Mouse (Mus musculus): ENCODE data around the gene Gfod1.
A peak's percentile ranks its signal among the peaks of the same experiment; 100 is the strongest.

The Gfod1 gene

DNA sequence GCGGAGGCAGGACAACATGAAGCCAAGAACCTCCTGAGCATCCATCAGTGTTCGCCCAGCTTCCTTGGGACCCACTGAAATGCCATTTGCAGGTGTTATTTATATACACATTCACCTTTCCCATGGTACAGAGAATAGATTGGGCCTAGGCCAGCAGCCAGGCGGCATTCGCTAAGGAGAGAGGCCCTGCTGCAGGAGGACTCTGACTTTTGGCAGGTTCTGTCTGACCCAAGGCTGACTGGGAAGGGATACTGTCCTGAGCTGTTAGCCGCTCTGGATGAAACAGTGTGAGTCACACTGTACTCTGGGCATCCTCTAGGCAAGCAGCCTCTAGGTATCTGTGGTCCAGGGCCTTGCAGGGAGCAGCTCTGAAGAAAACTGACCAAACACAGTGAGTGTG lies 6.4 kb downstream of the Gfod1 start:
- no peak for DNase-seq

GRCm38 (mm10) chr13:43296140-43296805 lies 7.7 kb downstream of the Gfod1 start:
- DNase-seq = no peak

DNA sequence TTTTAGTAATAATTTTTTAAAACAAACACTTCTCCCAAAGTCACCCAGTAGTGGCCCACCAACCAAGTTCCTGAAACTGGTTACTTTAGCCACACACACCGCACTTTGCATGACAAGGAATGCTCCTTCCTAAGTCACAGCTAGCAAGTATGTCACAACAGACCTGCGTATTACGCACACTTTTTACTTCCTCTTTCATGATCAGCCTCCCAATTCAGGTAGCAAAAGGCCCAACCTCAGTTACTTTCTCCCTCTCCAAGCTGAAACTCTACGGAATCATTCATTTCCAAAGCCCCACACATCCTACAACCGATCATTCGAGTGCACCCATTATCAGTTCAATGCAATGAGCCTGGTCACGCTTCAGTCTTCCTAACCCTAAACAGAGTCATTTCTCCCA lies 8.3 kb downstream of the Gfod1 start:
- no peak for DNase-seq

DNA sequence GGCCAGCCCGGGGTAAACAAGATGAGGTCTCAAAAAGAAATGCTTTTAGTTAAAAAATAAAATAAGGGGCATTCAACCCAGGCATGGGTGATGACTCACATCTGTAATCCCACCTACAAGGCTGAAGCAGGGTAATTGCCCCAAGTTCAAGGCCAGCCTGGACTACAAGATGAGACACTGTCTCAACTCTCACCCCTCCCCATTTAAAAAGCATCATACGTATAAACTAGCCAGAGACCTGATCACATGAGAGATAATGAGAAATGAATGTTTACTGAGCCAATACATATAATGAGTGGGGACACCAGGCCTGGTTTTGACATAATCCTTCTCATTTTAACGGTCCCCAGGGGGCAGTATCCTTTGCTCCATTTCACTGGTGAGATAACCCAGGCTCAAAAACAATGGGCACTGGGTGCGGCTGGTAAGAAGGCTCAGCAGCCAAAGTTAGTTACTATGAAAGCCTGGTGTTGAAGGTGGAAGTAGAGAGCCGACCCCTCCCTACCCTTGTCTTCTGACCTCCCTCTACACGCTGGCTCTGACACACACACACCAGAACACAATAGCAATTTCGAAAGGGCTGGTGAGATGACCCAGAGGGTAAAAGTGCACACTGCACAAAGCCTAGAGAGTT lies 8.9 kb downstream of the Gfod1 start:
- no peak for DNase-seq

DNA sequence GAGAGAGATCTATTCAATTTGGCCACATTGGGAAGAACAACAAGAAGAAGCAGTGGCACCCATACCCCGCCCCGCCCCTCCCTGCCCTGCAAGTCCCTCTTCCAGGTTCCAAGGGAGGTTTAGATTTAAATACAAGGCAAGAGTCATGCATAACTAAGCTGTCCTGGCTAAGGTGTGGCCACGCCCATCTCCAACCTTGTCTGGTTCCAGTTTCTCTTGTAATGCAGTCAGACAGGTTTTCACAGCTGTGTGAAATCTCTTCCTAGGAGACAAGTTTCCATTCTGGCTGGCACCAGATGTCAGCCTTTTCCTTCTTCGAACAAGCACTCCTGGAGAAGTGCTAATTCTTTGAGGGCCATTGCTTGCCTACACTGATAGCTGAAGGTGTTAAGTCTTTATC lies 11.1 kb downstream of the Gfod1 start:
- peak; percentile 21 to 54 for DNase-seq

DNA sequence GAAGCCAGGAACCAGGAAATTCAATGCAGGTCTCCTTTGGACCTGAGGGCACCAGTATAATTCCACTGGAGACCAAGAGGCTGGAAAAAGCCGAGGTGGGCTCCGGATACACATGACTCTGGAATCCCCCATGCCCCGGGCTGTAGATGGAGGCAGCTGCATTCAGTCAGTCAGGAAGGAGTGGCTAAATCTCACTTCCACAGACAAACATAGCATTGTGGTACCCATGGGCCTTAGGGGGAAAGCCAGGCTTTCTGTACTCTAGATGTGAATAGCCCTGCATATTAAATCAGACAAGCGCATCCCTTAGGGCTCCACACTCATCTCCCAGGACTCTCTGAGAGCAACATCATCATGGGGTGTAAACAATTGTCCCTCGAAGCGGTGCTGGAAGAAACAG lies 14.9 kb downstream of the Gfod1 start:
- no peak for DNase-seq

GRCm38 (mm10) chr13:43288444-43288843 lies 15.5 kb downstream of the Gfod1 start:
- no peak for DNase-seq

- DNase-seq = no peak
Measured at GRCm38 (mm10) chr13:43288026-43288425, 15.9 kb downstream of the Gfod1 start.

DNA sequence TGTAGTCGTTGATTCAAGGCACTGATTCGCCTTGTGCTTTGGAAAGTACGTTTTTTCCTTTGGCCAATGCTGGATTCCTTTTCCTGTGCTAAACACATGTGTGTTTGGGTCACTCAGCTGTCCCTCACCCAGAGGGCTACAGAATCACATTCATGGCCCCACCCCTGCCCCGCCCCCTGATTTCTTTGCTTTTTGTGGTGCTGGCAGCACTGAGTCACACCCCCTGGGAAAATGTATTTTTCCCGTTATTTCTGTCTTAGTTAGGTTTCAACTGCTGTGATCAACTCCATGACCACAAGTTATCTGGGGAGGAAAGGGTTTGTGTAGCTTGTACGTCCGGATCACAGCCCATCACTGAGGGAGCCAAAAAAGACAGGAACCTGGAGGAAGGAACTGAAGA lies 17.1 kb downstream of the Gfod1 start:
- no peak for DNase-seq

DNA sequence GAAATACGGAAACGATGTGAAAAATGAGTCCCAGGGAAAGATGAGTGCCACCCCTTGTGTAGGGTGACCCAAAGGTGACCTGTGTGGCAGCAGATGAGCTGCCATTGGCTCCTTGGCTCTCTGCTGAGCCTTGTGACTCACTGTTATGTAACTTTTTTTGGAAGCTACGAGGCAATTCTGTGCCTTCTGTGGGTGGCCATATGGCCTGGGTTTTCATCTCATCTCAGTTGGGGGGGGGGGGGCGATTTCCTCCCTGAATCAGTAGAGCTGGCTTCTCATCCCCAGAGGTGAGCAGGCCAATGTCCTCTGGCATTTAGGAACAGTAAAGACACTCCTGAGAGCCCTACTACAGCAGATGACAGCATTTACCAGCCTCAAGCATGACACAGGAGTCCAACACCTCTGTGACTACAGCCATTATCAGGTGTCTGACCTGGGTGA lies 19.2 kb downstream of the Gfod1 start:
- DNase-seq = no peak

- DNase-seq = peak in 1 of 2 experiments; percentile 24
Measured at GRCm38 (mm10) chr13:43273906-43274305, 30.1 kb downstream of the Gfod1 start.

GRCm38 (mm10) chr13:43272303-43273135 lies 31.5 kb downstream of the Gfod1 start:
- no peak for DNase-seq

DNA sequence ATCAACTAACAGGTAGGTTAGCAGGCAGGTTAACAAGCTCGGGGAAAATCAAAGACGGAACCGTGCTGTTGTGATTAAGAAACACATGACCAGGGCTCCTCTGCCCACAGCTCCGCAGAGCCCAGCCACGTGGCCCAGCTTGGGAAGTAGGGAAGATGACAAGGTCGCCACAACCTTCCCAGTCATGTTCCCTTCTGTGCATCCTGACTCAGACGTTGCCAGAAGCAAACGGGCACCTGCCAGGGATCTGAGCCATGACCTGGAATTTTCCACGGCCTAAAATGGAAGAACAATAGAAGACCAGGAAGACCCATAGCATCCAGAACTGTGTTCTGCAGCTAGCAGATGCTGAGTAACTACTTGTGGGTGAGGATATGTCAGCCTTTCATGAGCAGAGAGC lies 32.5 kb downstream of the Gfod1 start:
- DNase-seq = no peak

- no peak for DNase-seq
Measured at GRCm38 (mm10) chr13:43270220-43270597, 33.8 kb downstream of the Gfod1 start.

- DNase-seq = no peak
Measured at GRCm38 (mm10) chr13:43269460-43270219, 34.3 kb downstream of the Gfod1 start.

DNA sequence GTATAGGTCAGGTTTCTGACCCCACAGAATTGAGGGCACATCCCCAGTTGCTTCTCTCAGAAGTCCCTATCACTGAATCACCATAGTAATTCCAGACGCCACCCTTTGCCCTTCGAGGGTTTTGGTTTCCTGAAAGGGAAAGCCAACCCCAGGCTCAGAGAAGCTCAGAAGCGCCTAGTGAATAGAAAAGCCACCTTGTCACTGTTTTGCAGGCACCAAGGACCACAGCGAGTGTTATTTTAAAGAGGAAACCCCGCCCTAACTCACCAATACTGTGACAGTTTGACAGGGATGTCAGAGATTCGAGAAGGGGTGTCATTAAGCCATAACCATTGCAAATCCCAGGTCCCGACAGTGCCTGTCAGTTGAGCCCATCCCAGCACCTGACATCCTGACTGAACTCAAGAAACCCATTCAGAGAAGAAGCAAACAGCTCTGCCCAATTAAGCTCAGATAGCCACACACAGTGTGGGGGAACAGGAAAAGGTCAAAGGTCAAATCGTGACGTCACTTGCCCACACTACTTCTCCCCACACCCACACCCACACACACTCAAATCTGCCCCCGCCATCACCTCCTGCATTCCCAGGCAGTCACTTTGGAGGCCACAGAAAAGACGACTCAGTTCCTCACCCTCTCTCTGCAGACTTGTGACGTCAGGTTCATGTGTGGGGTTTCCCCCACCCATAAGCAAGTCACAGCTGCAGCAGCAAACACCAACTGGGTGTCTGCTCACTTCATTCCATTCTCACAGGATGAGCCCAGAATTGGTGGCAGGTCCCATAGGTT lies 35.2 kb downstream of the Gfod1 start:
- DNase-seq = no peak

GRCm38 (mm10) chr13:43267902-43268301 lies 36.1 kb downstream of the Gfod1 start:
- DNase-seq = no peak

DNA sequence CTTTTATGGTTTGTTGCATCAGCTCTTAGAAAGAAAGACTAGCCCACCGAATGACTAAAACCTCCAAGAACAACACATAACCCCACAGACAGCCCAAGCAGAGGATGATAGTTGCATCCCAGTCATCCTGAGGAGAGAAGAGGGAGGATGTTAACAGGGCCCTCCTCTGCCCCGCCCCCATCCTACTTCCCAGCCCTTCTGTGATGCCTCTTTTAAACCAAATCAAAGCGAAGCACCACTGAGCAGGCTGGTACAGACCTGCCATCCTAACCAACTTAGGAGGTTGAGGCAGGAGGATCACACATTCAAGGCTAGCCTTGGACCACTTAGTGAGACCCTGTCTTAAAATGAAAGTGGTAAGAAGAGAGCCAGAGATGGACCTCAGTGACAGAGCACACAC lies 36.8 kb downstream of the Gfod1 start:
- DNase-seq = no peak

DNA sequence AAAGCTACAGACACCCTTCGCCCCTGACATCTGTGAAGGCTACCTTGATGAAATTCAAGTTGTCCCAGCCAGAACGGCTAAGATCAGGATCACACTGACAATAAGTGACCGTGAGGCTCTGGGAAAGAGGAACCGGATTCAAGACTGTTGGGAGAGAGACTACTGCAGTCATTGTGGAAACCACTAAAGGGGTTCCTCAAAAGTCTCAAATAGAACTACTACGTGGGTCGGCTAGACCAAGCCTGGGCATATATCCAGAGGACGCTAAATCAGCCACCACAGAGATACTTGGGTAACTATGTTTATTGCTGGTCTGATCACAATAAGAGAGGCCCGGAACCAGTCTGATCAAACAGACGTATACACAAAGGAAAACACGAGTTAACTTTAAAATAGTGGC lies 37.6 kb downstream of the Gfod1 start:
- no peak for DNase-seq

GRCm38 (mm10) chr13:43265116-43265515 lies 38.9 kb downstream of the Gfod1 start:
- no peak for DNase-seq

GRCm38 (mm10) chr13:43263646-43264045 lies 40.3 kb downstream of the Gfod1 start:
- DNase-seq = no peak

- no peak for DNase-seq
Measured at GRCm38 (mm10) chr13:43262114-43262739, 41.7 kb downstream of the Gfod1 start.

Data from kidney, postnatal 4 days (tissue).